Comparison of ENCODE assay signal across 18 mouse cellular contexts in genomic region chr12:86943421-86943820, GRCm38 (mm10). TPM values are rescaled to one million over a fixed set of nuclear protein-coding genes. Genes with fewer than 3 reads are reported as not detected.
DNase-seq lines count a peak whose midpoint lies in the region; ATAC-seq and TF ChIP-seq lines count a peak whose summit lies in the region.
"Had no signal": no experiment of that assay in that cellular context is flagged by ENCODE, and none has a peak within 500 bp of the region (broad histone marks: within the 10 kb centered on the region; RNA-seq: fewer than 3 reads in every experiment).

No protein-coding gene starts in this region.

- intact Hi-C loops in left cerebral cortex, postnatal 36 days (cut with DNase I), result no loop called here

- H3K4me2 ChIP-seq in forebrain, embryonic 12.5 days, result no peak overlapping the region
- H3K4me2 ChIP-seq in forebrain, embryonic 11.5 days (ENCODE audit: low read depth, low read length, severe bottlenecking), result no peak overlapping the region
- H3K4me2 ChIP-seq in stomach, embryonic 14.5 days (replicated peaks; ENCODE audit: low read depth, low read length), result no peak overlapping the region
- H3K4me2 ChIP-seq in stomach, postnatal 0 days (replicated peaks; ENCODE audit: low read depth), result no peak overlapping the region
- no peak overlapping the region for H3K4me2 ChIP-seq in midbrain, embryonic 12.5 days (replicated peaks)
- H3K4me2 ChIP-seq: kidney, embryonic 15.5 days; limb, embryonic 13.5 days had no signal

- H3K4me1 ChIP-seq in forebrain, embryonic 12.5 days, result peaks cover 51% of the 10 kb centered on the region
- peaks cover 26% of the 10 kb centered on the region for H3K4me1 ChIP-seq in forebrain, embryonic 11.5 days (replicated peaks; ENCODE audit: control insufficient read depth, insufficient read depth, low read length)
- peaks cover 6% of the 10 kb centered on the region for H3K4me1 ChIP-seq in stomach, embryonic 14.5 days (ENCODE audit: control insufficient read depth, insufficient read depth, low read length)
- H3K4me1 ChIP-seq in stomach, postnatal 0 days (replicated peaks; ENCODE audit: control insufficient read depth, insufficient read depth), result 0 out of 2 replicates have a peak, but pooled peaks cover 5% of the 10 kb centered on the region
- peaks cover 45% of the 10 kb centered on the region for H3K4me1 ChIP-seq in midbrain, embryonic 12.5 days
- peaks cover 20% of the 10 kb centered on the region for H3K4me1 ChIP-seq in limb, embryonic 10.5 days

- no peak for TF ChIP-seq EP300 in stomach, postnatal 0 days (optimal IDR thresholded peaks at IDR 0.05)

- no peaks in the 10 kb centered on the region for H3K36me3 ChIP-seq in forebrain, embryonic 12.5 days (replicated peaks)
- H3K36me3 ChIP-seq in forebrain, embryonic 11.5 days (ENCODE audit: control insufficient read depth, insufficient read depth, low read length), result no peaks in the 10 kb centered on the region
- no peaks in the 10 kb centered on the region for H3K36me3 ChIP-seq in stomach, embryonic 14.5 days (ENCODE audit: control insufficient read depth, insufficient read depth, low read length)
- no peaks in the 10 kb centered on the region for H3K36me3 ChIP-seq in stomach, postnatal 0 days (ENCODE audit: control insufficient read depth, insufficient read depth, low read length)
- no peaks in the 10 kb centered on the region for H3K36me3 ChIP-seq in midbrain, embryonic 12.5 days
- no peaks in the 10 kb centered on the region for H3K36me3 ChIP-seq in limb, embryonic 10.5 days
- H3K36me3 ChIP-seq: kidney, embryonic 15.5 days; limb, embryonic 13.5 days had no signal

- no peak overlapping the region for H3K4me3 ChIP-seq in forebrain, embryonic 12.5 days (replicated peaks)
- H3K4me3 ChIP-seq in forebrain, embryonic 11.5 days (ENCODE audit: low read depth, low read length), result no peak overlapping the region
- H3K4me3 ChIP-seq in stomach, embryonic 14.5 days (ENCODE audit: low read depth, low read length), result no peak overlapping the region
- no peak overlapping the region for H3K4me3 ChIP-seq in stomach, postnatal 0 days (ENCODE audit: low read depth, low read length)
- H3K4me3 ChIP-seq in midbrain, embryonic 12.5 days, result no peak overlapping the region
- H3K4me3 ChIP-seq in limb, embryonic 10.5 days, result no peak overlapping the region
- H3K4me3 ChIP-seq: kidney, embryonic 15.5 days; limb, embryonic 13.5 days had no signal

- no peak for DNase-seq in forebrain, embryonic 11.5 days (ENCODE audit: low spot score)
- no peak for DNase-seq in stomach, postnatal 0 days (ENCODE audit: low spot score)
- no peak for DNase-seq in left cerebral cortex, postnatal 36 days (ENCODE audit: low spot score in 2 of 2)
- no peak for DNase-seq in limb, embryonic 10.5 days (ENCODE audit: low spot score)
- DNase-seq in heart, postnatal 4 days, result no peak
- DNase-seq: adrenal gland, postnatal 25 days; cerebellum, adult 2 months; gastrocnemius, postnatal 10 days; right cerebral cortex, postnatal 4 days; thymus, postnatal 4 days had no signal

- ATAC-seq in forebrain, embryonic 12.5 days (ENCODE audit: low FRiP score), result no peak
- no peak for ATAC-seq in forebrain, embryonic 11.5 days (replicated peaks; ENCODE audit: low FRiP score)
- no peak for ATAC-seq in stomach, embryonic 14.5 days (ENCODE audit: insufficient number of reproducible peaks, insufficient read depth, low FRiP score, low read depth)
- no peak for ATAC-seq in stomach, postnatal 0 days (ENCODE audit: low FRiP score, low TSS enrichment)
- no peak for ATAC-seq in midbrain, embryonic 12.5 days (ENCODE audit: low FRiP score, low read depth)

- WGBS in forebrain, embryonic 12.5 days, result 92% methylated on average over 8 of the region's 8 CpGs
- WGBS in forebrain, embryonic 11.5 days, result 94% methylated on average over 8 of the region's 8 CpGs
- WGBS in stomach, embryonic 14.5 days, result 87% methylated on average over 8 of the region's 8 CpGs
- 85% methylated on average over 8 of the region's 8 CpGs for WGBS in stomach, postnatal 0 days
- 93% methylated on average over 8 of the region's 8 CpGs for WGBS in midbrain, embryonic 12.5 days
- 88% methylated on average over 8 of the region's 8 CpGs for WGBS in limb, embryonic 10.5 days

- H3K9ac ChIP-seq in forebrain, embryonic 12.5 days, result no peak overlapping the region
- no peak overlapping the region for H3K9ac ChIP-seq in forebrain, embryonic 11.5 days (ENCODE audit: low read length)
- H3K9ac ChIP-seq in stomach, embryonic 14.5 days (replicated peaks; ENCODE audit: low read depth, low read length), result 0 out of 2 replicates have a peak overlapping the region, but pooled peaks have one; percentile 1
- H3K9ac ChIP-seq in stomach, postnatal 0 days (ENCODE audit: low read length), result no peak overlapping the region
- H3K9ac ChIP-seq in midbrain, embryonic 12.5 days (replicated peaks), result no peak overlapping the region
- H3K9ac ChIP-seq: kidney, embryonic 15.5 days; limb, embryonic 13.5 days; liver, embryonic 14.5 days had no signal

- no peak for TF ChIP-seq CTCF in stomach, postnatal 0 days (IDR thresholded peaks at IDR 0.05; ENCODE audit: low read depth)

- peak overlapping the region; percentile 95; the same call in 1 of the 2 replicates for H3K27ac ChIP-seq in forebrain, embryonic 12.5 days
- H3K27ac ChIP-seq in forebrain, embryonic 11.5 days (ENCODE audit: low read depth, low read length), result no peak overlapping the region
- H3K27ac ChIP-seq in stomach, embryonic 14.5 days (ENCODE audit: low read length), result no peak overlapping the region
- H3K27ac ChIP-seq in stomach, postnatal 0 days (replicated peaks), result no peak overlapping the region
- H3K27ac ChIP-seq in midbrain, embryonic 12.5 days (replicated peaks), result peak overlapping the region; percentile 89; the same call in 1 of the 2 replicates
- H3K27ac ChIP-seq in limb, embryonic 10.5 days, result no peak overlapping the region
- H3K27ac ChIP-seq: kidney, embryonic 15.5 days; limb, embryonic 13.5 days; liver, embryonic 14.5 days had no signal

- no peaks in the 10 kb centered on the region for H3K27me3 ChIP-seq in forebrain, embryonic 12.5 days
- no peaks in the 10 kb centered on the region for H3K27me3 ChIP-seq in forebrain, embryonic 11.5 days (ENCODE audit: control insufficient read depth, insufficient read depth, low read length)
- no peaks in the 10 kb centered on the region for H3K27me3 ChIP-seq in stomach, embryonic 14.5 days (ENCODE audit: control insufficient read depth, insufficient read depth, low read length)
- H3K27me3 ChIP-seq in stomach, postnatal 0 days (ENCODE audit: control insufficient read depth, insufficient read depth, low read length), result no peaks in the 10 kb centered on the region
- no peaks in the 10 kb centered on the region; the same call in 1 of the 2 replicates for H3K27me3 ChIP-seq in midbrain, embryonic 12.5 days
- no peaks in the 10 kb centered on the region for H3K27me3 ChIP-seq in limb, embryonic 10.5 days (ENCODE audit: low read depth, poor library complexity, severe bottlenecking)

- no peaks in the 10 kb centered on the region for H3K9me3 ChIP-seq in forebrain, embryonic 12.5 days
- H3K9me3 ChIP-seq in forebrain, embryonic 11.5 days (ENCODE audit: control insufficient read depth, low read length), result no peaks in the 10 kb centered on the region
- H3K9me3 ChIP-seq in stomach, embryonic 14.5 days (ENCODE audit: control insufficient read depth, low read depth, low read length), result no peaks in the 10 kb centered on the region
- H3K9me3 ChIP-seq in stomach, postnatal 0 days (ENCODE audit: control insufficient read depth, low read length), result no peaks in the 10 kb centered on the region
- H3K9me3 ChIP-seq in midbrain, embryonic 12.5 days, result no peaks in the 10 kb centered on the region
- no peaks in the 10 kb centered on the region for H3K9me3 ChIP-seq in limb, embryonic 10.5 days (replicated peaks)
- H3K9me3 ChIP-seq: kidney, embryonic 15.5 days; limb, embryonic 13.5 days had no signal

RNA-seq across cellular contexts. Expression of gene Cipc, which starts 3.4 kb away (rescaled TPM):
- polyA plus RNA-seq in forebrain, embryonic 12.5 days (2016; fragmentation: Nextera tagmentation; extraction: Ambion mirVana), result 49.5 and 51.4 TPM in 2 replicates
- 46.5 and 48.7 TPM in 2 replicates for polyA plus RNA-seq in forebrain, embryonic 11.5 days (2014; fragmentation: Nextera tagmentation; extraction: Ambion mirVana)
- 20.9 and 22.3 TPM in 2 replicates for polyA plus RNA-seq in stomach, embryonic 14.5 days (2014; fragmentation: Nextera tagmentation; extraction: Ambion mirVana)
- polyA plus RNA-seq in stomach, postnatal 0 days (2015; fragmentation: Nextera tagmentation; extraction: Ambion mirVana), result 10.1 and 10.8 TPM in 2 replicates
- 44.3 and 46.4 TPM in 2 replicates for polyA plus RNA-seq in midbrain, embryonic 12.5 days (2016; fragmentation: Nextera tagmentation; extraction: Ambion mirVana)
- 10 to 100 TPM; 82.2 to 93.0 TPM for total RNA-seq in left cerebral cortex, postnatal 36 days (2021)
- 31.8 and 37.7 TPM in 2 replicates for polyA plus RNA-seq in limb, embryonic 10.5 days (2016; fragmentation: Nextera tagmentation; extraction: Ambion mirVana)
- total RNA-seq in heart, postnatal 4 days (2021), result 10 to 100 TPM; 34.1 to 39.3 TPM

RNA-seq across cellular contexts. Expression of gene Zdhhc22, which starts 46.8 kb away (rescaled TPM):
- polyA plus RNA-seq in forebrain, embryonic 12.5 days (2016; fragmentation: Nextera tagmentation; extraction: Ambion mirVana), result 1.1 and 1.6 TPM in 2 replicates
- 0.15 and 0.17 TPM in 2 replicates for polyA plus RNA-seq in forebrain, embryonic 11.5 days (2014; fragmentation: Nextera tagmentation; extraction: Ambion mirVana)
- 0.32 and 0.61 TPM in 2 replicates for polyA plus RNA-seq in stomach, embryonic 14.5 days (2014; fragmentation: Nextera tagmentation; extraction: Ambion mirVana)
- 0.53 and 0.58 TPM in 2 replicates for polyA plus RNA-seq in stomach, postnatal 0 days (2015; fragmentation: Nextera tagmentation; extraction: Ambion mirVana)
- 0.98 and 1.9 TPM in 2 replicates for polyA plus RNA-seq in midbrain, embryonic 12.5 days (2016; fragmentation: Nextera tagmentation; extraction: Ambion mirVana)
- 10 to 100 TPM; 51.6 to 58.0 TPM for total RNA-seq in left cerebral cortex, postnatal 36 days (2021)
- 0.04 TPM in 2 replicates for polyA plus RNA-seq in limb, embryonic 10.5 days (2016; fragmentation: Nextera tagmentation; extraction: Ambion mirVana)
- not detected for total RNA-seq in heart, postnatal 4 days (2021)
- total RNA-seq: gastrocnemius, postnatal 10 days; heart, adult 8-10 months; neutrophil, adult 5-6 weeks had no signal
- polyA plus RNA-seq: limb, embryonic 13.5 days; liver, embryonic 14.5 days had no signal

RNA-seq across cellular contexts. Expression of gene Irf2bpl, which starts 58.8 kb away (rescaled TPM):
- 74.8 and 81.9 TPM in 2 replicates for polyA plus RNA-seq in forebrain, embryonic 12.5 days (2016; fragmentation: Nextera tagmentation; extraction: Ambion mirVana)
- polyA plus RNA-seq in forebrain, embryonic 11.5 days (2014; fragmentation: Nextera tagmentation; extraction: Ambion mirVana), result 40.3 and 42.7 TPM in 2 replicates
- 18.2 and 21.6 TPM in 2 replicates for polyA plus RNA-seq in stomach, embryonic 14.5 days (2014; fragmentation: Nextera tagmentation; extraction: Ambion mirVana)
- 19.1 and 19.8 TPM in 2 replicates for polyA plus RNA-seq in stomach, postnatal 0 days (2015; fragmentation: Nextera tagmentation; extraction: Ambion mirVana)
- 74.0 and 76.0 TPM in 2 replicates for polyA plus RNA-seq in midbrain, embryonic 12.5 days (2016; fragmentation: Nextera tagmentation; extraction: Ambion mirVana)
- 10 to 100 TPM; 70.7 to 73.6 TPM for total RNA-seq in left cerebral cortex, postnatal 36 days (2021)
- polyA plus RNA-seq in limb, embryonic 10.5 days (2016; fragmentation: Nextera tagmentation; extraction: Ambion mirVana), result 11.9 and 22.6 TPM in 2 replicates
- 10 to 100 TPM; 85.8 to 86.2 TPM for total RNA-seq in heart, postnatal 4 days (2021)

Comparison
In these comparisons a context has a peak if more than half of its experiments do, and no peak if none do; other contexts are left out.
1. H3K27ac ChIP-seq: peak in forebrain, embryonic 12.5 days (single experiment) and midbrain, embryonic 12.5 days (single experiment); none in forebrain, embryonic 11.5 days (single experiment), stomach, embryonic 14.5 days (single experiment), stomach, postnatal 0 days (single experiment) and limb, embryonic 10.5 days (single experiment).